Mouse (Mus musculus): Measurements from ENCODE around the gene Gm10300. TPM values are rescaled to one million over a fixed set of nuclear protein-coding genes. Genes with fewer than 3 reads are reported as not detected.

Gm10300 gene
- polyA plus RNA-seq, 1 experiment from 2014 or later: not detected

DNA sequence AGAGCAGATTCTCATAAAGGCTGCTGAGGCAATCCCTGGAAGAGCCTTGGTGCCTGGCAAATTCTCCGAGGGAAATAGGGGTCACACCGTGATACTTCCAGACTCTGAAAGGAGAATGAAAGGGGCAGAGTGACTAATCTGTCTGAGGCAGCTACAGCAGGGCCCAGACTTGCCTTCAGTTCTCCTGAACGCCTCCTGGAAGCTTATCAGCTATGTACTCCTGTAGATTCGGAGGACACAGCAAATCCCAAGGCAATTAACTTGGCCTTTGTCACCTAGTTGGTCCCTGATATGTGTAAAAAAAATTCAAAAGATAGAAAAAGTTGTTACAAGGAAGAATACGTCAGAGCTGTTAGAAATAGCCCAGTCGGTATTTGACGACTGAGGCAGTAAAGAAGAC, 20.5 kb downstream of the Gm10300 start:
- no peak overlapping the region for H3K4me2 ChIP-seq (replicated peaks)
- H3K36me3 ChIP-seq: no peaks in the 10 kb centered on the region
- H3K9ac ChIP-seq (replicated peaks): no peak overlapping the region
- H3K27me3 ChIP-seq: no peaks in the 10 kb centered on the region
- WGBS: 80% methylated on average over 7 of the region's 7 CpGs
- no peak overlapping the region for H3K4me3 ChIP-seq
- no peak overlapping the region for H3K27ac ChIP-seq (replicated peaks)
- H3K4me1 ChIP-seq: no peaks in the 10 kb centered on the region
- no peak for ATAC-seq (replicated peaks)
- H3K9me3 ChIP-seq: no peaks in the 10 kb centered on the region

- H3K27ac ChIP-seq (replicated peaks): no peak overlapping the region
- H3K4me2 ChIP-seq (replicated peaks): no peak overlapping the region
- no peak overlapping the region for H3K4me3 ChIP-seq
- 75% methylated on average over 5 of the region's 5 CpGs for WGBS
- H3K4me1 ChIP-seq: no peaks in the 10 kb centered on the region
- H3K27me3 ChIP-seq: no peaks in the 10 kb centered on the region
- H3K36me3 ChIP-seq: no peaks in the 10 kb centered on the region
- no peaks in the 10 kb centered on the region for H3K9me3 ChIP-seq
- ATAC-seq (replicated peaks): no peak
- H3K9ac ChIP-seq (replicated peaks): no peak overlapping the region
These were observed 25.1 kb downstream of the Gm10300 start for GRCm38 (mm10) chr4:132099548-132099947.

DNA sequence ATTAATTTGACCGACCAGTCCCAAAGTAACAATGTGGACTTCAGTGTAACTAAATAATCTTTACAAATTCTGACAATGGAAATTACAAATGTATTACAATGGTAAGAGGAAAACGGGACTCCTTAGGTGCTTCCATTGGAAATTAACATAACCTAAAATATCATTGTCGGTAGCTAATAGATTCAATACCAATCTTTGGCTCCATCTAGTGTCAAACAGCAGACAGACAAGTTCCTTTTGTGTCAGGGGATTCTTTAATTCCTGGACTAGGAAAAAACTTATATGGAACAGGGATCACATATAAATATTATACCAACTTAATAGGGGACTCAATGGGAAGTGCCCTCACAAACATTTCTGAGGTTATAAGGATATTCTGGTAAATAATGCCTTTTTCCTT, 26.7 kb downstream of the Gm10300 start:
- Histone ChIP-seq H3K4me3 (no peak overlapping the region), H3K27me3 (no peaks in the 10 kb centered on the region), H3K4me1 (no peaks in the 10 kb centered on the region), H3K27ac (replicated peaks) (no peak overlapping the region), H3K9me3 (no peaks in the 10 kb centered on the region), H3K9ac (replicated peaks) (no peak overlapping the region), H3K36me3 (no peaks in the 10 kb centered on the region), H3K4me2 (replicated peaks) (no peak overlapping the region)
- no peak for ATAC-seq (replicated peaks)
- 27% methylated on average over 3 of the region's 3 CpGs for WGBS

- Histone ChIP-seq H3K4me2 (replicated peaks) (no peak overlapping the region), H3K4me3 (no peak overlapping the region), H3K27ac (replicated peaks) (no peak overlapping the region), H3K9me3 (no peaks in the 10 kb centered on the region), H3K4me1 (peaks cover 8% of the 10 kb centered on the region; the same call in 1 of the 2 replicates), H3K27me3 (no peaks in the 10 kb centered on the region), H3K9ac (replicated peaks) (no peak overlapping the region), H3K36me3 (no peaks in the 10 kb centered on the region)
- WGBS: 92% methylated on average over 7 of the region's 7 CpGs
- no peak for ATAC-seq (replicated peaks)
These were observed 33.7 kb downstream of the Gm10300 start for GRCm38 (mm10) chr4:132108221-132108620.

DNA sequence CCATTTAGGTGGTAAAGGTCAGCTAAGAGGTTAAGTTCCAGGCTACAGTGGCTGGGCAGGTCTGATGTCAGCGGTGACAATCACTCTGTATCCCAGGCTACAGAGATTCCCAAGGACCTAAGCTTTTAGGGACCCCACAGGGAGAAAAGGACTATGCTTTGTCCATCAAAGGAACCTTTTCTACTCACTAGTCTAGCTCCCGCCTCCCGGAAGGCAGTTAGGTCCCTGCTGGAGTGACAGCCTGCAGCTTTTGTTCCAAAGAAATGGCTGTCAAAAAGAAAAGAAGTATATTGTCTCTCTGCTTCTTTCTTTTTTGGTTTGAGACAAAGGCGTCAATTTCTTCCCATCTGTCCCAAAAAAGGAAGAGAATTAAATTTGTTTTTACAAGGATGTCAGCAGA, 36.7 kb downstream of the Gm10300 start:
- WGBS: 21% methylated on average over 4 of the region's 4 CpGs
- no peaks in the 10 kb centered on the region for H3K9me3 ChIP-seq
- no peak overlapping the region for H3K4me3 ChIP-seq
- no peak overlapping the region for H3K4me2 ChIP-seq (replicated peaks)
- peaks cover 10% of the 10 kb centered on the region; the same call in 1 of the 2 replicates for H3K4me1 ChIP-seq
- peak overlapping the region; percentile 55; the same call in 1 of the 2 replicates for H3K27ac ChIP-seq (replicated peaks)
- H3K9ac ChIP-seq (replicated peaks): no peak overlapping the region
- no peak for ATAC-seq (replicated peaks)
- no peaks in the 10 kb centered on the region for H3K36me3 ChIP-seq
- no peaks in the 10 kb centered on the region for H3K27me3 ChIP-seq

GRCm38 (mm10) chr4:132113411-132114095, 39.1 kb downstream of the Gm10300 start:
- no peak for ATAC-seq (replicated peaks)
- no peaks in the 10 kb centered on the region for H3K9me3 ChIP-seq
- peak overlapping the region; percentile 36 for H3K4me3 ChIP-seq
- WGBS: 51% methylated on average over 53 of the region's 53 CpGs
- no peaks in the 10 kb centered on the region for H3K36me3 ChIP-seq
- peak overlapping the region; percentile 47 for H3K4me2 ChIP-seq (replicated peaks)
- peak overlapping the region; percentile 30 for H3K9ac ChIP-seq (replicated peaks)
- no peaks in the 10 kb centered on the region for H3K27me3 ChIP-seq
- H3K27ac ChIP-seq (replicated peaks): no peak overlapping the region
- peaks cover 10% of the 10 kb centered on the region; the same call in 1 of the 2 replicates for H3K4me1 ChIP-seq

- H3K9ac ChIP-seq (replicated peaks): no peak overlapping the region
- no peak overlapping the region for H3K4me3 ChIP-seq
- no peaks in the 10 kb centered on the region for H3K27me3 ChIP-seq
- no peak for ATAC-seq (replicated peaks)
- no peak overlapping the region for H3K4me2 ChIP-seq (replicated peaks)
- no peaks in the 10 kb centered on the region for H3K9me3 ChIP-seq
- H3K4me1 ChIP-seq: peaks cover 7% of the 10 kb centered on the region; the same call in 1 of the 2 replicates
- 87% methylated on average over 4 of the region's 4 CpGs for WGBS
- H3K27ac ChIP-seq (replicated peaks): no peak overlapping the region
- H3K36me3 ChIP-seq: no peaks in the 10 kb centered on the region
These were observed 41.8 kb downstream of the Gm10300 start for GRCm38 (mm10) chr4:132116315-132116714.

GRCm38 (mm10) chr4:132119566-132119965, 45.1 kb downstream of the Gm10300 start:
- Histone ChIP-seq H3K27ac (replicated peaks) (no peak overlapping the region), H3K27me3 (no peaks in the 10 kb centered on the region), H3K9ac (replicated peaks) (no peak overlapping the region), H3K4me2 (replicated peaks) (no peak overlapping the region), H3K4me1 (no peaks in the 10 kb centered on the region), H3K36me3 (no peaks in the 10 kb centered on the region), H3K4me3 (no peak overlapping the region), H3K9me3 (no peaks in the 10 kb centered on the region)
- 71% methylated on average over 9 of the region's 9 CpGs for WGBS
- no peak for ATAC-seq (replicated peaks)

- Histone ChIP-seq H3K4me1 (no peaks in the 10 kb centered on the region), H3K27ac (replicated peaks) (no peak overlapping the region), H3K4me3 (no peak overlapping the region), H3K36me3 (no peaks in the 10 kb centered on the region), H3K27me3 (no peaks in the 10 kb centered on the region), H3K9ac (replicated peaks) (no peak overlapping the region), H3K9me3 (no peaks in the 10 kb centered on the region), H3K4me2 (replicated peaks) (no peak overlapping the region)
- 81% methylated on average over 5 of the region's 5 CpGs for WGBS
- no peak for ATAC-seq (replicated peaks)
These were observed 47.2 kb downstream of the Gm10300 start for GRCm38 (mm10) chr4:132121674-132122073.

GRCm38 (mm10) chr4:132123166-132123565, 48.7 kb downstream of the Gm10300 start:
- Histone ChIP-seq H3K4me2 (replicated peaks) (no peak overlapping the region), H3K9me3 (no peaks in the 10 kb centered on the region), H3K4me1 (no peaks in the 10 kb centered on the region), H3K27ac (replicated peaks) (no peak overlapping the region), H3K36me3 (no peaks in the 10 kb centered on the region), H3K27me3 (no peaks in the 10 kb centered on the region), H3K9ac (replicated peaks) (no peak overlapping the region), H3K4me3 (no peak overlapping the region)
- 84% methylated on average over 1 of the region's 1 CpGs for WGBS
- no peak for ATAC-seq (replicated peaks)

Other genes starting within 250 kb of the Gm10300 start
- 23.9 and 25.2 TPM in 2 replicates for gene Ptpru, start 236.4 kb upstream of the Gm10300 start, polyA plus RNA-seq (2015; fragmentation: Nextera tagmentation; extraction: Ambion mirVana)
- gene Mecr, start 231.2 kb upstream of the Gm10300 start, polyA plus RNA-seq (2015; fragmentation: Nextera tagmentation; extraction: Ambion mirVana): 40.2 and 41.2 TPM in 2 replicates
- 154 and 159 TPM in 2 replicates for gene Srsf4, start 201.1 kb upstream of the Gm10300 start, polyA plus RNA-seq (2015; fragmentation: Nextera tagmentation; extraction: Ambion mirVana)
- gene Tmem200b, start 152.9 kb upstream of the Gm10300 start, polyA plus RNA-seq (2015; fragmentation: Nextera tagmentation; extraction: Ambion mirVana): 0.17 and 0.22 TPM in 2 replicates
- 73.3 and 73.7 TPM in 2 replicates for gene Epb41, start 624 bp downstream of the Gm10300 start, polyA plus RNA-seq (2015; fragmentation: Nextera tagmentation; extraction: Ambion mirVana)
- 0.11 and 0.17 TPM in 2 replicates for gene Oprd1, start 69.8 kb downstream of the Gm10300 start, polyA plus RNA-seq (2015; fragmentation: Nextera tagmentation; extraction: Ambion mirVana)
- 151 and 160 TPM in 2 replicates for gene Ythdf2, start 137.6 kb downstream of the Gm10300 start, polyA plus RNA-seq (2015; fragmentation: Nextera tagmentation; extraction: Ambion mirVana)
- 50.8 and 53.3 TPM in 2 replicates for gene Gmeb1, start 186.9 kb downstream of the Gm10300 start, polyA plus RNA-seq (2015; fragmentation: Nextera tagmentation; extraction: Ambion mirVana)
- 44.6 and 50.5 TPM in 2 replicates for gene Taf12, start 199.7 kb downstream of the Gm10300 start, polyA plus RNA-seq (2015; fragmentation: Nextera tagmentation; extraction: Ambion mirVana)
- 0.60 and 1.0 TPM in 2 replicates for gene Rab42, start 228.7 kb downstream of the Gm10300 start, polyA plus RNA-seq (2015; fragmentation: Nextera tagmentation; extraction: Ambion mirVana)

Data from forebrain, embryonic 15.5 days (tissue).